Mouse (Mus musculus): ENCODE measurements around the gene Cmtm4. TPM values are rescaled to one million over a fixed set of nuclear protein-coding genes. Genes with fewer than 3 reads are reported as not detected.

Gene Cmtm4
- 64.5 TPM for polyA plus RNA-seq (2014; fragmentation: Illumina TruSeq; extraction: RNeasy Lipid Tissue Mini Kit (QIAGEN cat#74804); ENCODE audit: low read depth, low replicate concordance)

DNA sequence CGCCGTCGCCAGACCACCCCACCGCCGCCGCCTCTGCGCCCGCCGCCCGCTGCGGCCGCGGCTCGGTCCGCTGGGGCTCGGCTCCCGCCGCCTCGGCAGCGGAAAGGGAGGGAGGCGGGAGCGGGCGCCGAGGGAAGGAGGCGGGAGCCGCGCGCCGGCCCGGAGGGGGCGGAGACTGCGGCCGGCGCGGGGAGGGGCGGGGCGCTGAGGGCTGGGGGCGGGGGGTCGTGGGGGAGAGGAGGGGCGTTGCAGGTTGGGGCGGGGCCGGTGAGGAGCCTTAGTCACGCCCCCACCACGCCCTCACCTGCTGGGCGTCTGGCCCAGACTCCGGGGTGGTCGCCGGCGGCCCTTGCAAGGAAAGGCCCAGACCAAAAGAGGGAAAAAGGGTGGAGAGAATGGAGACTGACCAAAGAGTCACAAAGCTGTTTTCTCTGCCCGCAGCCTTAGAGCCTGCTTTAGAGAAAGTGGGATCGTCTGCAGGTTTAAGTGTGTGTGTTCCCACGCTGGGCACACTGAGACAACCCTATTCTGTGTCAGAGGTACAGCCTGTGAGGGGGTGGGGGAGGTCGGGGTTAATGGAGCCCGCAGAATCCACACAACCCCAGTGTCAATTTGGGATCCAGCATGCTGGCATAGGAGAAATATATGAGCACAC is at the start of gene Cmtm4:
Gene Cmtm4 (minus strand): TSS at position 105 of the 655 bp plus-strand sequence.

GRCm38 (mm10) chr8:104442299-104443124 is 46.9 kb upstream of the Cmtm4 start, which contains the start of gene Dync1li2:
TSS of gene Dync1li2 (minus strand) at chr8:104443047.

GRCm38 (mm10) chr8:104339229-104339982 is 56.2 kb downstream of the Cmtm4 start, which contains the start of gene Cmtm3:
TSS of gene Cmtm3 (plus strand) at chr8:104339410.

DNA sequence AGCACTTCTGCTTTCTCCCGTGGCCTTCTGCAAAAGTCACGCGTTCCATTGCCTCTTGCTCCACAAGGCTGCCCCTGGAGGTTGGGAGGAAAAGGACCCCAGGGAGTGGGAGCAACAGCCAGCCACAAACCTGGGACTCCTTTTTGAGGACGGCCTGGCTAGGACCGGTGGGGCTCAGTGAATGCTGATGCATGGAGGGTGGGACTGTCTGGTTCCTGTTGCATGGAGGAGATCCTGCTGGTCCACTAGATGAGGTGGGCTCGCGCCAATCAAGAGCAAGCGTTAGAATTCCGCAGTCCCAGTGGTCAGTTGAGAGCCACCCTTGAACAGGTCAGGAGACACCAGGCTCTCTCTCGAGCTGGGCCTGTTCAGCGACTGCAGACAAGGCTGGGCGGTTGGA is 73.7 kb downstream of the Cmtm4 start, which contains the start of gene Cmtm2b:
Gene Cmtm2b (plus strand): TSS at position 301 of the 400 bp plus-strand sequence.

DNA sequence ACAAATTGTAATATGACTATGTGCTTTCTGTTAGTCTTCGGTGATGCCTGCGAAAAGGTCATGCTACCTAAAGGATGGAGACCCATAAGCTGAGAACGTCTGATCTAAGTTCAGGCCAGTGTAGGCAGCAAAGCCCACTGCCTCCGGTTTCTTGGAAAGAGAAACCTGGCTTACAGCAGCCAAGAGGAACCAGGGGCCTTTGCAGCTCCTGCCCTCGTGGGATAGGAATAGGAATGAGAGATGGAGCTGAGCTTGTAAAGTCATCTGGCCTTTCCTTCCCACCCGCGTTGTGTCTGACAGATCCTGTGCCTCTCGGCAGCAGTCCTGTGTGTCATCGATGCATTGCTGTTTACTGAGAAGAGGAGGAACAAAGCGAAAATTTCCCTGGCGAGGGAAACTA is 74.3 kb downstream of the Cmtm4 start, which contains the start of gene Gm11020:
Gene Gm11020 (plus strand): TSS at position 301 of the 400 bp plus-strand sequence.

DNA sequence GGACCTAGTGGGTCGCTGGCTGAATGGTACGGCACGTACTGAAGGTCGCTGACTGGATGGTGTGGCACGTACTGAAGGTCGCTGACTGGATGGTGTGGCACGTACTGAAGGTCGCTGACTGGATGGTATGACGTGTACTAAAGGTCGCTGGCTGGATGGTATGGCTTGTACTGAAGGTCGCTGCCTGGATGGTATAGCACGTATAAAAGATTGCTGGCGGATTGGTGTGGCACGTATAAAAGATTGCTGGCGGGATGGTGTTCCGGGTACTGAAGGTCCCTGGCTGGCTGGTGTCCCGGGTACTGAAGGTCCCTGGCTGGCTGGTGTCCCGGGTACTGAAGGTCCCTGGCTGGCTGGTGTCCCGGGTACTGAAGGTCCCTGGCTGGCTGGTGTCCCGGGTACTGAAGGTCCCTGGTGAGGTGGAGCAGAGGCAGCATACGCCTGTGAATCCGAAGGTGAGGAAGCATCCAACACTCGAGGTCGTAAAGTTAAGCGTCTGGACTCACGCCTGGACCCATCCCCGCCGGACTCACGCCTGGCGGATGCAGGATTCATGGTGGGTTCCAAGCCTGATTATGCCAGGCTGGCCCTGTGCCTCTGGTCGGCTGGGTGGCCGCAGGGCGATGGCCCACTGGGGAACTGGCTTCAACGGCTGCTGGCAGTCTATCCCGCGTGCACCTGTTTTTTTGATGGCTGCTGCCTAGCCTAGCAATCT is 86.0 kb downstream of the Cmtm4 start, which contains the start of the genes Gm45711 and Cmtm1:
Gene Gm45711 (minus strand): TSS at position 641 of the 715 bp plus-strand sequence.
Gene Cmtm1 (minus strand): TSS at position 705 of the 715 bp plus-strand sequence.

Other genes starting within 250 kb of the Cmtm4 start
- not detected for gene Bean1, start 225.4 kb downstream of the Cmtm4 start, polyA plus RNA-seq (2014; fragmentation: Illumina TruSeq; extraction: RNeasy Lipid Tissue Mini Kit (QIAGEN cat#74804); ENCODE audit: low read depth, low replicate concordance)
- 10.6 TPM for gene Tk2, start 147.2 kb downstream of the Cmtm4 start, polyA plus RNA-seq (2014; fragmentation: Illumina TruSeq; extraction: RNeasy Lipid Tissue Mini Kit (QIAGEN cat#74804); ENCODE audit: low read depth, low replicate concordance)
- 5.4 TPM for gene Cklf, start 144.9 kb downstream of the Cmtm4 start, polyA plus RNA-seq (2014; fragmentation: Illumina TruSeq; extraction: RNeasy Lipid Tissue Mini Kit (QIAGEN cat#74804); ENCODE audit: low read depth, low replicate concordance)
- not detected for gene Cmtm2a, start 102.6 kb downstream of the Cmtm4 start, polyA plus RNA-seq (2014; fragmentation: Illumina TruSeq; extraction: RNeasy Lipid Tissue Mini Kit (QIAGEN cat#74804); ENCODE audit: low read depth, low replicate concordance)
- gene Gm45711, start 85.7 kb downstream of the Cmtm4 start, polyA plus RNA-seq (2014; fragmentation: Illumina TruSeq; extraction: RNeasy Lipid Tissue Mini Kit (QIAGEN cat#74804); ENCODE audit: low read depth, low replicate concordance) = not detected
- not detected for gene Cmtm1, start 85.7 kb downstream of the Cmtm4 start, polyA plus RNA-seq (2014; fragmentation: Illumina TruSeq; extraction: RNeasy Lipid Tissue Mini Kit (QIAGEN cat#74804); ENCODE audit: low read depth, low replicate concordance)
- gene Gm11020, start 74.2 kb downstream of the Cmtm4 start, polyA plus RNA-seq (2014; fragmentation: Illumina TruSeq; extraction: RNeasy Lipid Tissue Mini Kit (QIAGEN cat#74804); ENCODE audit: low read depth, low replicate concordance) = not detected
- gene Cmtm2b, start 73.6 kb downstream of the Cmtm4 start, polyA plus RNA-seq (2014; fragmentation: Illumina TruSeq; extraction: RNeasy Lipid Tissue Mini Kit (QIAGEN cat#74804); ENCODE audit: low read depth, low replicate concordance) = not detected
- gene Cmtm3, start 56.4 kb downstream of the Cmtm4 start, polyA plus RNA-seq (2014; fragmentation: Illumina TruSeq; extraction: RNeasy Lipid Tissue Mini Kit (QIAGEN cat#74804); ENCODE audit: low read depth, low replicate concordance) = 4.6 TPM
- gene Dync1li2, start 47.2 kb upstream of the Cmtm4 start, polyA plus RNA-seq (2014; fragmentation: Illumina TruSeq; extraction: RNeasy Lipid Tissue Mini Kit (QIAGEN cat#74804); ENCODE audit: low read depth, low replicate concordance) = 50.3 TPM
- 0.81 TPM for gene Terb1, start 114.1 kb upstream of the Cmtm4 start, polyA plus RNA-seq (2014; fragmentation: Illumina TruSeq; extraction: RNeasy Lipid Tissue Mini Kit (QIAGEN cat#74804); ENCODE audit: low read depth, low replicate concordance)
- gene Nae1, start 138.8 kb upstream of the Cmtm4 start, polyA plus RNA-seq (2014; fragmentation: Illumina TruSeq; extraction: RNeasy Lipid Tissue Mini Kit (QIAGEN cat#74804); ENCODE audit: low read depth, low replicate concordance) = 202 TPM
- gene Car7, start 138.9 kb upstream of the Cmtm4 start, polyA plus RNA-seq (2014; fragmentation: Illumina TruSeq; extraction: RNeasy Lipid Tissue Mini Kit (QIAGEN cat#74804); ENCODE audit: low read depth, low replicate concordance) = 0.36 TPM
- 37.1 TPM for gene Pdp2, start 195.6 kb upstream of the Cmtm4 start, polyA plus RNA-seq (2014; fragmentation: Illumina TruSeq; extraction: RNeasy Lipid Tissue Mini Kit (QIAGEN cat#74804); ENCODE audit: low read depth, low replicate concordance)
- 364 TPM for gene Cdh16, start 228.6 kb upstream of the Cmtm4 start, polyA plus RNA-seq (2014; fragmentation: Illumina TruSeq; extraction: RNeasy Lipid Tissue Mini Kit (QIAGEN cat#74804); ENCODE audit: low read depth, low replicate concordance)
- gene Rrad, start 235.5 kb upstream of the Cmtm4 start, polyA plus RNA-seq (2014; fragmentation: Illumina TruSeq; extraction: RNeasy Lipid Tissue Mini Kit (QIAGEN cat#74804); ENCODE audit: low read depth, low replicate concordance) = not detected
- gene Ciao2b, start 246.2 kb upstream of the Cmtm4 start, polyA plus RNA-seq (2014; fragmentation: Illumina TruSeq; extraction: RNeasy Lipid Tissue Mini Kit (QIAGEN cat#74804); ENCODE audit: low read depth, low replicate concordance) = 1.2 TPM